Mouse (Mus musculus): ENCODE measurements around the gene Elof1.

Gene Elof1

DNA sequence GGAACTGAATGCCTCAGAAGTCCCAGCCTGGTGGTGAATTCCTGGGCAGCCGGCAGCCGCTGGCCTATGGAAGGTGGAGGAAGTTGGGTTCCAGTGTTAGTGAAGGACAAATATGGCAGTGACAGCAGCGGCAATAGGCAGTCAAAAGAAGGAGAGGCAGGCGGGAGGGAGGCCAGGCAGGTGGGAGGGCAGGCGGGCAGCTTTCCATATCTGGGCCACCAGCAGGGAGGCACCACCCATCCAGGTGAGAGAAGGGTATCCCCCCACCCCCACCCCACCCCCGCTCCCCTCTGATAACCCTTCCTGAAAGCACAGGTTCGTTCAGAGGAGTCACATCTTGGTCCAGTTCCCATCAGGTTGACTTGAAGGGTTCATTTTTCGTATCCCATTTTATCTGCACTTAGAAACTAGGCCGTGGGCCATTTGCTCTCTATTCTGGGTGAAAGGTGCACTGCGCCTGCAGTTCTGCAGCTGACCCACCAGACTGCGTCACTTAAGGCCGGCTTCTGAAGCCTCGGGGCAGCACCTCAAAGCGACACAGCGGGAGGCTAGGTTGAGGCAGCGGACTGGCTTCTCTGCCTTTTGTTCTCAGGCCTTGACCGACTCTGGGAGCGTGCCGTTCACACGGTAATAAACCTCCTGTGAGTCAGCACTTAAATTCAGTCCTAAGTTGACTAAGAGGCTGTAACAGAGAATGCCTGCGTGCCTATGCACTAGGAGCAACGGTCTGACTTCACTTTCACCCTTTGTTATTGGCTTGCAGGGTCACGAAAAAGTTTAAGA is 20.0 kb upstream of the Elof1 start:
- peak; percentile 44 for DNase-seq (ENCODE audit: low read depth)

DNA sequence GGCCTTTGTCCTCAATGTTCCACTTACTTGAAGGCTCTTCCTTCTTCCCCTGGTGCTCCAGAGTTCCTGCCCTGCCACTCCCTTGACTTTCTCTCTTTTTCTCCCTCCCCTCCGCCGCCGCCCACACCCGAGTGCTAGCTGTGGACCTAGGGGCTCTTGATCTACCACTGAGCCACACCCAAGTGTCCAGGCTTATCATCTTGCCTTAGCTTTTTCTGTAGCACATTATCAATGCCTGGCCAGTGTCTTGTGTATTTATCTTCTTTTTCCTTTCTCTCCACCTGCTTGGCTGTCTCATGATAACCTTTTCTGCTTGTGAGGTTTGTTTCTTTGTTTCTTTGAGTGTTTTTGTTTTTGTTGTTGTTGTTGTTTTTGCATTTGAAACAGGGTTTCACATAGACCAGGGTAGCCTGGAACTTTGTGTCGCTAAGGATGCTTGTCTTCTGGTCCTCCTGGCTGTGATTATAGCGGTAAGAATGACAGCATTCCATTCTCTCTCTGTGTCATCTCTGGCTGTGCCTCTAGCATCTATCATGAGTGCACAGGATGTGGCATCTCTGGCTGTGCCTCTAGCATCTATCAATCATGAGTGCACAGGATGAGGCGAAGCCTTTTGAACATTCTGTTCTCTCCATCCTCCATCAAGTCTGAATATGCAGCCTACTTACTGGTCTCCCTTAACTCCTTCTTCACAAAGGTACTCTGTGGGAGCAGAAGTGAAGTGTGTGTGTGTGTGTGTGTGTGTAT is 18.8 kb upstream of the Elof1 start, which contains the start of gene Acp5:
Gene Acp5 (minus strand): TSS at position 68 of the 747 bp plus-strand sequence.
- no peak for DNase-seq (ENCODE audit: low read depth)

DNA sequence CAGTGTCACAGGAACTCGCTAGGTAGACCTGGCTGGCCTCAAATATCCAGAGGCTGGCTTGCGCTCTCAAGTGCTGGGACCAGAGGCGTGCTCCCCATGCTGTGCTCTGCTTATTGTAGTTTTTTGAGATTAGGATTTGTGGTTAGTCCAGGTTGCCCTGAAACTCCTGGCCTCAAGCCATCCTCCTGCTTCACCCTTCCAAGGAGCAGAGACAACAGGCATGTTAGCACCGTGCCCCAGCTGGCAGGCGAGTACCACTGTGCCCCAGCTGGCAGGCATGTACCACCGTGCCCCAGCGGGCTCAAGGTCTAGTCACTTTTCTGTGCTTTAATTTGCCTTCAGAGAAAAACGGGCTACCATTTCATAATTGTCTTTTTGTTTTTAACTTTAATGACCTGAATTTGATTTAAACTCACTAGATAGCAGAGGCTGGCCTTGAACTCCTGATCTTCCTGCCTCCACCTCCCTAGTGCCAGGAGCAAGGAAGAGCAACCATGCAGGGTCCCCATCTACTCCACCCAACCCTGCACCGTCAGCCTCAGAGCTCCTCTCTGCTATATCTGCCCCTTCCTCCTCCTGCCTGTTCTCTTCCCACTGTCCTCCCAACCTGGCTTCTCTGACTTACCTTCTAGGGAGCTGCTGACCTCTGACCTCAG is 18.1 kb upstream of the Elof1 start:
- DNase-seq (ENCODE audit: low read depth) = no peak

DNA sequence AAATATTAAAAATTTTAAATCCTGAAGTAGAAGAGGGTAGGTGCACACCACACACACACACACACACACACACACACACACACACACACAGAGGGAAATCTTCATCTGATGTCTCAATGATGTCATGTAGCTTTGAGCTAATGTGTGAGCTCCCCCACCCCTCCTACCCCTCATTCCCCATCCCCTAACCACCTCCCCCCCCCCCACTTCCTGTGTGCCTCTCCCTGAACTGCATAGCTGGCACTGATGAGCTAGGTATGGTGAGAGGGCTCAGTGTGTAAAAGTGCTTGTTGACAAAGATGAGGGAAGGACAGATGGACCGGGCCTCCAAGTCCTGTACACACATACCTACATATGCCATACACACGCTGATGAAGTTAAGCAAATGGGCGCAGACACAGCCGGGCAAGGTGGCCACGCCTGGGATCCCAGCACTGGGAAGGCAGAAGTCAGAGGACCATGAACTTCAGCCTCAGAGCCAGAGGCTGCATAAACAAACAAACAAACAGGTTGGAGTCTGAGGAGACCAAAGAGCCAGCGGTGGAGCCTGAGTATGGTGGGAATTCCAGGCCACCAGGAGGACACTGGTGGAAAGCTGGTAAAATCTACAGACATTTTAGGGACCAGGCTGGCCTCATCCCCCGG is 17.4 kb upstream of the Elof1 start:
- DNase-seq (ENCODE audit: low read depth) = no peak

DNA sequence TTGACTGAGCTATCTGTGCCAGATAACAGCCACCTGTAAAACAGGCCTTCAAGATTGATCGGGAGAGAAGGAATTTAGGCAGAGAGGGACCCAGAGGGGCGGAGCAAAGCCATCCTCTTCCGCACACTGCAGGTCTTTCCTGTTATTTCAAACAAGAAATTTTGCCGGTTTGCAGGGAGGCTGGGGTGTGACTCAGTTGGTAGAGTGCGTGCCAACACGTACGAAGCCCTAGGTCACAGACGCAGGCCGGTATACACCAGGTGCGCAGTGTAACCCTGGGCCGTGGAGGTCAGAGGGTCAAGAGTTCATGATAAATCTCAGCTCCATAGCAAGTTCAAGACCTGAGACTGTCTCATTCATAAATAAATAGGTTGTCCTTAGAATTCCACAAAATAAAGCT is 15.2 kb upstream of the Elof1 start:
- no peak for DNase-seq (ENCODE audit: low read depth)

DNA sequence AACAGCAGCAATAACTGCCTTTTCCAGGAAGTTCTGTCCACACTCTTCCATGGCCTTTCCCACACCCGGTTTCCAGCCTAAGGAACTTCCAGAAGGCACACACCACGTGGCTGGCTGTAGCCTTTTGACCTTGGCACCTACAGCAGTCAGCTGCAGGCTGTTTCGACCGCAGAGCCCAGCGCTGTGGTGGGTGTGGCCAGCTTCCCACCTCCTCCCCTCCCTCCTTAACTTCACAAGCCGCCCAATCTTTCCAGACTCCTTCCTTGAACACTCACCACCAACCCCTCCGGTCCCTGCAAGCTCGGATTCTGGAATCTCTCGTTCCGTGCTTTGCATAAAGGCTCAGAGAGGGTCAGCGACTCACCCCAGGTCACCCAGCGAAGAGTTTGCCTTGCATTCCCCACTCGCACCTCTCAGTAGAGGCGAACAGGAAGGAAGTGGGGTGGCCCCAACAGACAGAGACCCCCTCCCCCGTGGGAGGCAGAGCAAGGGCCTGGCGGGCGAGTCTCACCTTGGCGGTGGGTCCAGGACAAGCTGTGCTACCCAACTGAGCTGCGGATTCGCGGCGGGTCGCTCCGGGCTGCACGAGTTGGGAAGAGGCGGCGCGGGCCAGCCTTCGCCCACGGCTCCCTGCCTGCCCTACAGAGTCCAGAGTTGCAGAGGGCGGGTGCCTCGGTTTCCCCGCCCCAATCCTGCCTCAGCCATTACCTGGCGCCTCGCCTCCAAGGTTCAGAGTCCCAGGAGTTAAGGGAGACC is 14.4 kb upstream of the Elof1 start:
- DNase-seq (ENCODE audit: low read depth) = peak; percentile 14

DNA sequence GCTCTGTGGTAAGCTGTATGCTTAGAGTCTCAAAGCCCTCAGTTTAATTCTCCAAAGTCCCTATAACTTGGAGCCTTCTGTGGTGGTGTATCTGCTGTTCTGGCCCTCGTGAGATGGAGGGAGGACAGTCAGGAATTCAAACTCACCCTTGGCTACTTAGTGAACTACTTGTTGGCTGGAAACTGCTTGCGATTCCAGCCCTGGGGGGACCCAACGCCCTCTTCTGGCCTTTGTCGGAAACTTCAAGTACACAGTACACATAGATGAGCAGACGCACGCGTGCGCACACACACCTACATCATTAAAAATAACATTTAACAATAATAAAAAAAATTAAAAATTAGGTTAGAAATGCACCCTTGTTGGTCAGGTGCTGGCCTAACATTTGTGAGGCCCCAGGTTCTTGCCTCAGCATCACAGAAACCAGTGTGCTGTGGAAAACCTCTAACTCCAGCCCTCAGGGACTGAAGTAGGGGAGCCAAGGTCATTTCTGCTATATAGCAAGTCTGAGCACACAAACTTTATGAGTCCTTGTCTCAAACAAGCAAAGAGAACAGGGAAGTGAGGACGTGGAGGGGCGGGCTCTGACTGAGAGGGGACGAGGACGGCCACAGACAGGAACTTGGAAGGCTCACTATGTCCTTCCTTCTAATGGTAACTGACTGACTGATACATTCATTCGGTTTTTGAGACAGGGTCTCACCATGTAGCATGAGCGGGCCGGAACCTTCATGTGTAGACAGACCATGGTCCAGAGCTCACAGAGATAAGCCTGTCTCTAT is 8.5 kb upstream of the Elof1 start:
- no peak for DNase-seq (ENCODE audit: low read depth)

DNA sequence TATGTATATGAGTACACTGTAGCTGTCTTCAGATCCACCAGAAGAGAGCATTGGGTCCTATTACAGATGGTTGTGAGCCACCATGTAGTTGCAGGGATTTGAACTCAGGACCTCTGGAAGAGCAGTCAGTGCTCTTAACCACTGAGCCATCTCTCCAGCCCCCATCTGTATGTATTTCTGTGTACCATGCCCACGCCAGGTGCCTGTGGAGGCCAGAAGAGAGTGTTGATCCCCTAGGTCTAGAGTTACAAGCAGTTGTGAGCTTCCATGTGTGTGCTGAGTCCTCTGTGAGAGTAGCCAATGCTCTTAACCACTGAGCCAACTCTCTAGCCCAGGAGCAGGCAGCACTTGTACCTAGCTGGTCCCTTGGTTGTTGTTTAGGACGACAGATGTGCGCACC is 7.2 kb upstream of the Elof1 start:
- no peak for DNase-seq (ENCODE audit: low read depth)

DNA sequence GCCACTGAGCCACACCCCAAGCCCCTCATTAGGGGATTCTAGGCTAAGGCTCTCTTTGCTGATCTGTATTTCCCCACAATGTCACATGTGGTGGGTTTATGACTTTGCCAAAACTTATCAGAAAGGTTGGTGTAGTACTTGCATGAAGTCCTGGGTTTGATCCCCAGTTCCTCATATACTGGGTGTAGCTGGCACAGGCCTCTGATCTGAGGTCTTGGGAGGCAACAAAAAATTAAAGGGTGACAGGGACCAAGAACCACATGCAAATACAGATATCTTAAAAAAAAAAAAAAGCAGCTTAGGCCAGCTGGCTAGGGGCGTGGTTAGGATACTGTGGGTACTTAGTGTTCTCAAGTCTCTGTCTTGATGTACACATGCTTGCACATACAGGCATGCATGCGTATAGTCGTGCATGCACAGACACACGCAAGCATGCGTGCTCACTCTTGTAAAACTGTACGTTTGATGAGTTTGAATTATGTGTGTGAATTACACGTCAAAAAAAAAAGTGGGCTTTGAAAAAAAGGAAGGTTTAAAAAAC is 6.2 kb upstream of the Elof1 start:
- DNase-seq (ENCODE audit: low read depth) = no peak

DNA sequence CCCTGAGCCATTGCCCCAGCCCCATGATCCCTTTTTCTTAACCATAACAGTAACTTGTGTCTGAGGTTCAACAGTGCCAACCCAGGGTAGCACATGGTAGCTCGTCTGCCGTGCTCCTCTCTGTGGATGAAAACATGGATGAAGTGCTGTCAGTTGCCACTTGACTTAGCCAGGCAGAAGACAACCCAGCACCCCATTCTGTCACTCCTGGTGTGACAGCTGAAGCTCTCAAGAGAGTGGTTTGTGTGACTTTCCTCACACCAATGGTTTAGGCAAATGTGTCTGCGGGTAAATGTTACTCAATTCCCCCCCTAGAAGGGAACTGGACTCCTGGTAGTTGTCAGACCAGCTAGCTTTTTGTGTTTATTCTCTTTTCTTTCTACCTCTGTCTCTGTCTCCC is 5.0 kb upstream of the Elof1 start:
- DNase-seq (ENCODE audit: low read depth) = no peak

DNA sequence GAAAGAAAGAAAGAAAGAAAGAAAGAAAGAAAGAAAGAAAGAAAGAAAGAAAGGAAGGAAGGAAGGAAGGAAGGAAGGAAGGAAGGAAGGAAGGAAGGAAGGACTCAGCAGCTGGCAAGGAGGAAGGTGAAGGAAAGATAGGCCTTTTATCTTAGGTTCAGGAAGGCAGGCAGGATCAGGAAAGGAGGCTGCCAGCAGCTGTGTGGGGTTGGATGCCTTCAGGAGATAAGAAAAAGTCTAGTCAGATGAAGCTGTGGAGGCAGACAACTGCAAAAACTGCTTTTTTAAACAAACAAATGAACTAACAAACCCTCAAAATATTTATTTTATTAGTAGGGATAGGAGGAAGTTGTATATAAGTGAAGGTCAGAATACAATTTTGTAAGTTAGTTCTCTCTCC is 4.6 kb upstream of the Elof1 start:
- no peak for DNase-seq (ENCODE audit: low read depth)

DNA sequence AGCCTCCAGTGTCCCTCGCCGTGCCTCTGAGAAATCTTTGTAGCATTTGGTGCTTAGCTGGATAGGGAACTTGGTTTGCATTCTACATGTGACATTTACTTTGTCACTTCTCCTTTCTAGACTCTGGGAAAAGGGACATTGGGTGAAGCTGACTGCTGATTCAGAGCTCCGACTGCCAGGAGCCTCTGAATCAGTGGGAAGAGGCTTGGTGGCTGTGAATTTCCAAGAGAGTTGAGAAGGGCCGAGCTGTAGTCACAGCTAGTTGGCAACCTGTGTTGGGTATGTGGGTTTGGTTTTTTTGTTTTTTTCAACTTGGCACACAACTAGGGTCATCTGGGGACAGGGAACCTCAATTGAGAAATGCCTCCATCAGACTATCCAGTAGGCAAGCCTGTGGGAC is 2.6 kb upstream of the Elof1 start:
- DNase-seq (ENCODE audit: low read depth) = no peak

DNA sequence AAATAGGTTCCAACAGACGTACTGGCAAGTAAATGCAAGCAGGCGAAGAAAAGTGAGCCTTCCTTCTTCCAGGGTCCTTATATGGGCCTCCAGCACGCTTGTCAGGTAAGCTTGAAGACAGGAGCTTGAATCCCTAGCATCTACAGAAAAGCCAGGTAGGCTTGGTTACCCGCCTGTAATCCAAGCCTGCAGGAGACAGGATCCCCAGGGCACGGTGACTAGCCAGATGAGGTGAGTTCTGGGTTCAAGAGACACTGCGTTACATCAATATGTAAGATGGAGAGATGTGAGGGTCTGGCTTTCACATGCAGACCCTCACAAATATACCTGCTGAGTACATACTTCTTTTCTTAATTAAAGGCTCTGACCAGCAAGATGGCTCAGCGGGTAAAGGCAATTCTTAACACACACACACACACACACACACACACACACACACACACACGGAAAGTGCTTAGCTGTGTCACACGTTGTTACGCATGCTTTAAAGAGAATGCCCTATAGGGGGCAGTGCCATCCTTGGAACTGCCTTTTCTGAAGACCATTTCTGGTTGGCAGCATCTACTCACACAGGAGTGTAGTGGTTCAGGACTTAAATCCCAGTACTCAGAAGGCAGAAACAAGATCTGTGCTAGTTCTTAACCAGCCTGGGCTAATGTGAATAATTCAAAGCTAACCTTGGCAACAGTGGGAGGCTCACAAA is 933 bp upstream of the Elof1 start:
- peak; percentile 83 for DNase-seq (ENCODE audit: low read depth)

DNA sequence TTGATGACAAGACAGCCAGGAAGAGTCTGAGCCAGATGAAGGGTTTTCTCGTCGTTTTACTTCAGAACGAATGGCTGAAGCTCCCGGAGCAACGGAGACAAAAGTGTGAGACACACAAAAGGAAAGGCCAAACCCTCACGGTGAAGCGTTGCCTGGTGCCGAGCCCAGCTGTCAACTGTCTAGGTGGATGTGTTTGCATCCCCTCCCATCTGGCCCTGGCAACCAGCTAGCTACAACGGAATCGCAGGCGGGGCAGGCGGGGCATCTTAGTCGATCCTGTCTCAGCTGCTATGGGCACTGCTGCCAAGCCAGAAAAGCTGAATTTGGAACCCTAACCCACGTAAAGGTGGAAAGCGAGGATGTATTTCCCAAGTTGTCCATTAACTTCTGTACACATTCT is 886 bp downstream of the Elof1 start:
- no peak for DNase-seq (ENCODE audit: low read depth)

DNA sequence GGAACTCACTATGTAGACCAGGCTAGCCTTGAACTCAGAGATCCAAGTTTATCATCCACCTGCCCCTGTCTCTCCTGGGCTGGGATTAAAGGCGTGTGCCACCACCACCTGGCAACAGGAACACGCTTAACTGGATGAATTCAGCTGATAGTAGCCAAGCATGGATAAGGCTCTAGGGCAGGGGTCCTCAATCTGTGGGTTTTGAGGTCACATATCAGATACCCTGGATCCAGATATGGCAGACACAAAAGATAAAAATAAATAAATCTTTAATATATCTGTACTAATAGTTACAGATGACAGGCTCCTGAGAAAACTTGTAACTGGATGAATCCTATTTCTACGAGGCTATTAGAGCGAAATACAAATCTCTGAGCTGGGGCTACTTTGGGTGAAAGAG is 1.3 kb downstream of the Elof1 start:
- no peak for DNase-seq (ENCODE audit: low read depth)

DNA sequence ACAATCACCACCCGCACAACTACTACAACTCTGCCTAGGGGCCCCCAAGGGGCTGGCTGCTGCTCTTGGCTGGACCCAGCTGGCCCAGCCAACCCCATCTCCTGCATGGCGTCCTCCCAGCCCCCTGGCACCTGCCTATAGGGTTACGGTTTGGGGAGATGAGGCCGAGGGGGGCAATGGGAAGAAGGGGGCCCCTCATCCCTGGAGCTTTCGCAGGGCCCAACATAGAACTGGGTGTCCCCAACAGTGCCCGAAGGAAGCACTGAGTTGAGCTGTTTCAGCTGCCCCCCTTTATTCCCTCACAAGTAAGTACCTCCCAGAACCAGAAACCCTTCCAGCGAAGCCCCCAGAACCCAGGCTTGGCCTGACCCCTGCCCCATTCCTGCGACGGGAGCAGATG is 8.8 kb downstream of the Elof1 start:
- DNase-seq (ENCODE audit: low read depth) = no peak

DNA sequence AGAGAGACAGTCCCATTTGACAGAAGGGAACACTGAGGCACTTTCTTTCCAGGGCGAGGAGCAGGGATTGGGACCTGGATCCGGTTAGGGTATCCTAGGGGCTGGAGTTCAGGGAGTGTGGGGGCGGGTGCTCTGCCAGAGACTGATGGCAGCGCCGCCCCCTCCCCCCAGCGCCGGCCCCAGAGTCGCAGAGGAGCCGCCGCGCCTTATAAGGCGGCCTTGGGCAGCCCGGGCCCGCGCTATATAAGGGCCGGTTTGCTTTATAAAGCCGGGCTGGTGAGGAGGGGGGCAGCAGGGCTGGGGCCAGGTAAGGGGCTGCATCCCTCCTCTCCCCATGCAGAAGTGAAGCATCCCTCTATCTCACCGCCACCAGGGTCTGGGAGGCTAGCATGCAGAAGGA is 17.1 kb downstream of the Elof1 start:
- no peak for DNase-seq (ENCODE audit: low read depth)

DNA sequence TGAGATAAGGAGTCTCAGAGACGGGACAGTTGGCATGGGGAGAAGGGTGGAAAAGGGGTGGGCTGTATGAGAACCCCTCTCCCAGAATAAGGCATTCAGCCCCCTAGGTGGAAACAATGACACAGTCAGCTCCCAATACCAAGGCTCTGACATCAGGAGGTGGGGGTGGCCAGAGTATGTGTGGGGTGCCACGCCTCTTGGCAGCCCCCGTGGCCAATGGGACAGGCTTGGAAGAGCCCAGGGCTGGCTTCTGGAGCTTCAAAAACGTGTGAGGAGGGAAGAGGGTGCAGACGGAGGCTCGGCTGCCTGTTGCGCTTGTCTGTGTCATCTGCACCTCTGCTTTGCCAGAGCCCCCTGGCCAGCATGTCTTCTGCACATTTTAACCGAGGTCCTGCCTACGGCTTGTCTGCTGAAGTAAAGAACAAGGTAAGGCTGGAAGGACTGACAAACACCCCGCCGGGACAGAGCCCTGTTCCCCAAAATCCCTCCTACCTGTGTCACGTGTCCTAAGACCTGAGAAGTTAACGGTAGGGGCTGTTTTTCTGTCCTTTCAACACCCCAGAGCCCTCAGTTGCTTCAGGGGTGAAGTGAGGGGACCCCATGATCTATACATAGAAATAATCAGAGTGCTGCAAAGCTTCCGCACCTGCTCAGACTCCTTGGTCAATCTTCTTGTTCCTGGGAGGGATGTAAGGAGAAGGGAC is 17.8 kb downstream of the Elof1 start, which contains the start of gene Cnn1:
Gene Cnn1 (plus strand): TSS at position 224 of the 704 bp plus-strand sequence.
- DNase-seq (ENCODE audit: low read depth) = peak; percentile 67

DNA sequence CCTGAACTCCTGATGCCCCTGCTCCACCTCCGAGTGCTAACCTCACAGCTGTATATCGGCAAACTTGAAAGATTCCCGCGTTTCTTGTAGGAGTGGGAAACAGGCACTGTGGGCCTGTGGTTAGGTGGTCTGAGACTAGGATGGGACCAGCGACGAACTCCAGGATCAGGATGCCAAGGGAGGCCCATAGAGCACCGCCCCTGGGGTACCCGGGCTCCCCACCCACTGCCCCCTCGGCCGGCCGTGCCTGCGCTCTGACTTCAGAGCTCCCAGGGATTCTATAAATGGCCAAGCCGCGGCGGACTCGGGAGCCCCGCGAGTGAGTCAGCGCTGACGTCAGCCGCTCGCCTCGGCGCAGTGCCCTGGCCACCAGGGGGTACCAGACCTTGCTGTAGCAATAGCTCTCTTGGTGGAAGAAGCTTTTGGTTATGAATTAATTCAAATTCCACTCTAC is 21.1 kb downstream of the Elof1 start:
- DNase-seq (ENCODE audit: low read depth) = peak; percentile 67

Data from NIH3T3 (cell line).